Mouse (Mus musculus): Measurements from ENCODE around the gene ccdc198. TPM values are rescaled to one million over a fixed set of nuclear protein-coding genes. Genes with fewer than 3 reads are reported as not detected.

ccdc198 gene
- total RNA-seq, 2 experiments from 2014 or later, result 0.57 TPM; not detected in 1

DNA sequence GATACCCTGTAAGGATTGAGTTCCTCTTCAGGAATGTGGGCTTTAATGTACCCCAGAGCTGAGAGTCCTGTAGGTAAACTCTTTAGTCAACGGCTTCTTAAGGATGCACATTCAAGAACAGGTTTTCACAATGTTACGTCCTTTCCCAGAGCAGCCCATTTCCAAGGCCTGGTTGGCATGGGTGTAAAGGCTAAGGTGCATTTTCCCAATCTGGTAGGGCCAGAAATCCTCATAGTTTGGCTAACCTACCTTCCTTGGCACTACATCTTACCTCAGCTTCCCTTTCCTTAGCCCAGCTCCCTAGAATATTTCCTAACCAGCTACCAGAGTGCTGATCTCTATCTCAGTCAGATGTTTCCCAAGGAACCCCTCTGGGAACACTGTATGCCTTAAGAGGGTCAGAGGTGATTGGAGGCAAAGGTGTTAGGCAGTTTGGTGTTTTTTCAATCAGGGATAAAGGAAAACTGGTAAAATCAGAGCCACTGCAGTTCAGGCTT, 48.2 kb downstream of the ccdc198 start:
- DNase-seq, result peak; percentile 19

DNA sequence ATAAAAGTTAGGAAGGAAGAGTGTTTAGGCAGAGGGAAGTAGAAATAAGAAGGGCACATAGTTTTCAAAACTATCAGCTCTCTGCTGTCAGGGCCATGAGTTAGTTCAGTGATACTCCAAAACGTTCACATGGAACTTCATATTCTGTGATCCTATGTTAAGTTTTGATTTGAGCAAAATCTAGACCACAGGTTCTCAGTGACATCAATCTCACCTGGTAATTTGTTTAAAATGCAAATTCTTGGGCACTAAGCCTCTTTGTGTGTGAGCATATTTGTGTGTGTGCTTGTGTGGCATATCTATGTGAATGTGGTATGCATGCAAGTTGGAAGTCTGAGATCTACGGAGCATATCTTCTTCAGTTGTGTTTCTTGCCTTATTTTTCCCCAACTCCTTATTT, 59.0 kb downstream of the ccdc198 start:
- no peak for DNase-seq

DNA sequence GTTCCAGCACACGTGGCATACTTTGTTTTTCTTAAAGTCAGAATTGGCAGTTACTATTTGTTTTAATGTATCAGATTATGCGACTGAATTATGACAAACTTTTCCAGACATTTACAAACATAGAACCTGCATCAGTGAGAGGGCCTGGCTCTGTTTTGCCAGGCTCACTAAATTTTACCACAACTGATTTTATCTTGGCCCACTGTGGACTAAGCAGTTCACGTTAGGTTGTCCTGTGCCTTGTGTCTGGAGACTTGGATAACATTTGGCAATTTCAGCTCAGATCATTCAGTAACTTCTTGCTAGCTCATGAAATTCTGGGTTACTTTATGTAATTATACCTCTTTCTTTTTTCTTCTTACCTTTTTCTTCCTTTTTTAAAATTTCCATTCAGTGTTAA, 65.5 kb downstream of the ccdc198 start:
- no peak for DNase-seq

DNA sequence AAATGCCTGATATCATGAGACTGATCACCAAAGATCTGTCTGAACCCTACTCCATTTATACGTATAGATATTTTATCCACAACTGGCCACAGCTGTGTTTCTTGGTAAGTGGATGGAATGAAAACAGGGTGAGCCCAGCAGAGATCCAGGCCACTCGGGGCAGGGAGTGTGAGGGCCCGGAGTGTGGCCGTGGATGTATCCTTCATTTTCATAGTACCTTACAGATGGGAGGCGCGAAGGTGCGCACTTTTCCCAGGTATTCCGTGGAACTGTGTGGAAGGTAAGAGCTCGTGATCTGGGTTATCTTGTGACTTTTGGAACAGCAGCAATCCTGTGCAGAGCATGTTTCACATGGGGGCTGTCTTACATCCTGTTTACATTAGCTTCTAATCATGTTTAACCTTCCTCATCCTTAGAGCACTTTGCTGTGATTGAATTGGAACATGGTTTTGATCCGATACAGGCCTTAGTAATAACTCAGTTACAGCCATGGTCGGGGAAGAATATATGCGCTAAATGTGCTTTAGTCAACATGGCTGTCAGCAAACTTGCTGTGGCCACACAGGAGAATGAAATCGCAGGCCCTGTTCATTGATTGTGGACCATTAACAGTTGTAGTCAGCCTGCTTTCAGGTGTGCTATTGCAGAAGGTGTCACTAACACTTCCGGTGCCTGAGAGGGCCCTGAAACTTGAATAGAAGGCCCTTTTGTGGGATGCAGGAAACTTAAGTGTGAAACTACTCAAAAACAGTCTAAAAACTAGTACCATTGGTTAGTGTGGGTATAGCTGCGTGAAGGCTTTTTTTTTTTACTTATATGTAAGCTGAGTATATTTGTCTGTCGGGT, 71.8 kb downstream of the ccdc198 start:
- DNase-seq, result no peak

DNA sequence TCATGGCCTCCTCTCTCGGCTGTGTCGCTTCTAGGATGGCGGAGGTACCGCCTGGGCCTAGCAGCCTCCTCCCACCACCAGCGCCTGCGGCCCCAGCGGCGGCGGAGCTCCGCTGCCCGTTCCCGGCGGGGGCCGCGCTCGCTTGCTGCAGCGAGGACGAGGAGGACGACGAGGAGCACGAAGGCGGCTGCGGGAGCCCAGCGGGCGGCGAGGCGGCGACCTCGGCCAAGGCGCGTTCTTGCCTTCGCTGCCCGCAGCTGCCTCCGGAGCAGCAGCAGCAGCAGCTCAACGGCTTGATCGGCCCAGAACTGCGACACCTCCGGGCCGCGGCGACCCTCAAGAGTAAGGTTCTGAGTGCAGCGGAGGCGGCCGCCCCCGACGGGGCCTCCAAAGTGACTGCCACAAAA, 72.7 kb downstream of the ccdc198 start:
- peak; percentile 65 for DNase-seq

DNA sequence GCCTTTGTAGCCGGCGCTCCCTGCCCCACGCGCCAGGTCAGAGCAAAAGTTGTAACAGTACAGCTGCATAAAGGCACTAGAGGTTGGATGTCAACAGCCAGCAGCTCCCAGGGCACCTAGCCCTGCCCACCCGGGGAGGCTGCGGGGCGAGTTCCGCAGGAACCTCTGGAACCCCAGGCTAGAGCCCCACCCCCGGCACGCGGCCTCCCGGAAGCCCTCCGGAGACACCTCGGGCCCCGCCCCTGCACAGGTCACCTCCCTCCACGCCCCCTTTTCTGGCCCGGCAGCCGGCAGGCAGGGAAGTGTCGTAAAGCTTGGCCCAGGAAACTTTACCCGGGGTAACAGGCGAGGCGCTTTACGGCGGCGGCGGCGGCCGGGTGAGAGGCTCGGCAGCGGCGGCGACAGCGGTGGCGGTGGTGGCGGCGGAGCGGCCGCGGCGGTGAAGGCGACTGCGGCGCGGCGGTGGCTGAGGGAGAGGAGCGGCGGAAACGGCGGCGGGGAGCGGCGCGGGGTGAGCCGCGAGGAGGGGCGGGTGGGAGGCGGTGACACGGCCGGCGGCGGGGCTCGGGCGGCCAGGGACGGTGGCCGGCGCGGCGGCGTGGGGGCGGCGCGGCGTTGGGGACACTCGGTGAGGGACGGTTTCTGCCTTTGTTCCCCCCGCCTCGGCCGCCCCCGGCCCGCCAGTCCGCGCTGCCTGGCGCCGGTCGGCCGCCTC, 73.2 kb downstream of the ccdc198 start, which contains the start of gene Naa30:
Naa30 (plus strand) TSS at position 360 of the 715 bp plus-strand sequence.
- DNase-seq, result peak; percentile 98

DNA sequence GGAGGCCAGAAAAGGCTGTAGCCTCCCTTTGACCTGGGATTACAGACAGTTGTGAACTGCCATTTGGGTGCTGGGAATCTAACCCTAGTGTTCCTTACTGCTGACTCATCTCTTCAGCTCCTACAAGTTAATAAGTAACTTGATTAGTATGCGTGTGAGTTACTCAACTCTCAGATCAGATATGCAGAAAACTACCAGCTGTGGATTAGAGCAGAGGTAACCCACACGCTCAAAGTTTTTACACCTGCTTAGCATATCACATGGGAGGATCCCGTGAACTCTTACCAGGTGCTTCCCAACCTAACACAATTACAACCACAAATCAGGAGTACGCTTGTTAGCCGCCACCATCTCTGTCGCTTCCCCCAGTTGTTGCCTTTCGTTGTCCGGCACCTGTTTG, 74.0 kb downstream of the ccdc198 start:
- no peak for DNase-seq

Other genes starting within 250 kb of the ccdc198 start
- 10 to 100 TPM; 20.3 to 26.6 TPM for gene Ap5m1, start 179.4 kb downstream of the ccdc198 start, total RNA-seq (2021)
- gene Exoc5, start 178.8 kb downstream of the ccdc198 start, total RNA-seq (2021), result 10 to 100 TPM; 34.5 to 36.0 TPM
- 10 to 100 TPM; 30.1 to 32.5 TPM for gene Naa30, start 73.2 kb downstream of the ccdc198 start, total RNA-seq (2021)